Mouse (Mus musculus): ENCODE results near the gene Gpx3.
"Not testable (repeated sequence)": the region's sequence is repeated elsewhere in the genome, so short reads cannot be mapped to it uniquely, and the experiment has no call there.

Gpx3 gene

GRCm38 (mm10) chr11:54936035-54936770 lies 34.0 kb downstream of the Gpx3 start:
- DNase-seq (ENCODE audit: low spot score in 2 of 2), result no peak

GRCm38 (mm10) chr11:54936771-54937140 lies 34.5 kb downstream of the Gpx3 start:
- DNase-seq (ENCODE audit: low spot score in 2 of 2), result no peak

GRCm38 (mm10) chr11:54939501-54939900 lies 37.2 kb downstream of the Gpx3 start:
- no peak for DNase-seq (ENCODE audit: low spot score in 2 of 2)

- DNase-seq (ENCODE audit: low spot score in 2 of 2), result peak in 1 of 2 experiments; percentile 10
Observed at GRCm38 (mm10) chr11:54940056-54940455, 37.8 kb downstream of the Gpx3 start.

GRCm38 (mm10) chr11:54944702-54945101 lies 42.4 kb downstream of the Gpx3 start:
- DNase-seq (ENCODE audit: low spot score in 2 of 2), result no peak

- DNase-seq (ENCODE audit: low spot score in 2 of 2), result no peak
Observed at GRCm38 (mm10) chr11:54949717-54950116, 47.5 kb downstream of the Gpx3 start.

GRCm38 (mm10) chr11:54950684-54951083 lies 48.4 kb downstream of the Gpx3 start:
- DNase-seq (ENCODE audit: low spot score in 2 of 2), result no peak

GRCm38 (mm10) chr11:54952651-54953050 lies 50.4 kb downstream of the Gpx3 start:
- DNase-seq (ENCODE audit: low spot score in 2 of 2), result no peak

GRCm38 (mm10) chr11:54953993-54954446 lies 51.8 kb downstream of the Gpx3 start:
- peak; percentile 39 to 45 for DNase-seq (ENCODE audit: low spot score in 2 of 2)

- no peak for DNase-seq (ENCODE audit: low spot score in 2 of 2)
Observed at GRCm38 (mm10) chr11:54954716-54955115, 52.5 kb downstream of the Gpx3 start.

GRCm38 (mm10) chr11:54955400-54955734 lies 53.1 kb downstream of the Gpx3 start:
- DNase-seq (ENCODE audit: low spot score in 2 of 2), result not testable (repeated sequence)

GRCm38 (mm10) chr11:54955735-54956480 lies 53.7 kb downstream of the Gpx3 start:
- peak; percentile 99 for DNase-seq (ENCODE audit: low spot score in 2 of 2)

- no peak for DNase-seq (ENCODE audit: low spot score in 2 of 2)
Observed at GRCm38 (mm10) chr11:54956912-54957311, 54.7 kb downstream of the Gpx3 start.

- DNase-seq (ENCODE audit: low spot score in 2 of 2), result not testable (repeated sequence)
Observed at GRCm38 (mm10) chr11:54957708-54958107, 55.5 kb downstream of the Gpx3 start.

GRCm38 (mm10) chr11:54958571-54959073 lies 56.4 kb downstream of the Gpx3 start:
- no peak for DNase-seq (ENCODE audit: low spot score in 2 of 2)
